Mouse (Mus musculus) kidney, embryonic 16.5 days (tissue): ENCODE data around the gene Iqgap2. TPM values are rescaled to one million over a fixed set of nuclear protein-coding genes. Genes with fewer than 3 reads are reported as not detected.

Source experiments
- ATAC-seq: fragments of 200-750 bp; cut with Nextera tagmentation; 2 replicates; pipeline ENCODE4 v1.8.0; 2017; ENCODE audit warnings: moderate TSS enrichment; ENCODE audit not compliant: low FRiP score, low TSS enrichment
- H3K27ac ChIP-seq: fragments of 300-500 bp; sonication (generic); 2 replicates; pipeline ENCODE4 v1.5.1; 2014; ENCODE audit warnings: low read length
- H3K27me3 ChIP-seq: fragments of 300-500 bp; sonication (generic); 2 replicates; pipeline ENCODE4 v1.6.1; 2014; ENCODE audit warnings: low read length, control low read depth, mixed read lengths; ENCODE audit not compliant: insufficient read depth
- H3K36me3 ChIP-seq: fragments of 300-500 bp; sonication (generic); 2 replicates; pipeline ENCODE4 v1.6.1; 2014; ENCODE audit warnings: low read length, control low read depth, mixed read lengths; ENCODE audit not compliant: insufficient read depth
- H3K4me1 ChIP-seq: fragments of 300-500 bp; sonication (generic); 2 replicates; pipeline ENCODE4 v1.6.1; 2014; ENCODE audit warnings: low read length, control low read depth, mixed read lengths; ENCODE audit not compliant: insufficient read depth
- H3K4me2 ChIP-seq: fragments of 300-500 bp; sonication (generic); replicated peaks from 2 replicates; pipeline ENCODE4 v1.6.1; 2014; ENCODE audit warnings: low read depth, low read length
- H3K4me3 ChIP-seq: fragments of 300-500 bp; sonication (generic); 2 replicates; pipeline ENCODE4 v1.5.1; 2014; ENCODE audit warnings: mild to moderate bottlenecking, low read length
- H3K9ac ChIP-seq: fragments of 300-500 bp; sonication (generic); replicated peaks from 2 replicates; pipeline ENCODE4 v1.6.1; 2014; ENCODE audit warnings: low read length
- H3K9me3 ChIP-seq: fragments of 300-500 bp; sonication (generic); 2 replicates; pipeline ENCODE4 v1.6.1; 2016; ENCODE audit warnings: low read length, control low read depth
- WGBS: fragments of 180-500 bp; shearing (Covaris S2); extraction: QIAGEN DNeasy Blood & Tissue Kit; methylation state at CpG from one replicate; pipeline ENCODE4 v1.1.7; 2014; 5-methylcytosine and 5-hydroxymethylcytosine counted together
- polyA plus RNA-seq: library from polyadenylated mRNA; unstranded; fragments of >200 nt; fragmentation: Nextera tagmentation; extraction: Ambion mirVana; gene quantifications from 2 replicates; pipeline ENCODE4 v1.2.1, GENCODE M21; 2015

Iqgap2 gene
- polyA plus RNA-seq, 1 experiment from 2014 or later, result 10.5 TPM

DNA sequence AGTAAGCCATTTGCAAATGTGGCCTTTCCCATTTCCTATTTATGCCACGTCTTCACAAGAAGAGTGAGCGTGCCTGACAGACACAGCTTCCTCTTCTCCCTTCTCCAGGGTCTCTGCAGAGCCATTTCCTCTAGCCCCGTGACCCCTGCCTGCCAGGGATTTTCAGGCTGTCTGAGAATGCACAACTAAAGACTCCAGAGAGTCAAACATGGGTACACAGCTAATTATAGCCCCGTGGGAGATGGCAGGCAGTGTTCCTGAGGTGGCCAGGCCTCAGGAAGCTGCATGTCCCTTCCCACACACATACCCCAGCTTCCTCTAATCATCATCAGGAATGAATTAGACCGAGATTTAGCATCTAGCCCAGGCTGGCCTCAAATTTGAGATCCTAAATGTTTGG, 252.8 kb downstream of the Iqgap2 start:
- Histone ChIP-seq H3K27me3 (no peaks in the 10 kb centered on the region), H3K4me2 (no peak overlapping the region), H3K4me3 (no peak overlapping the region), H3K9me3 (no peaks in the 10 kb centered on the region), H3K27ac (peak overlapping the region; percentile 67), H3K4me1 (peaks cover 40% of the 10 kb centered on the region), H3K36me3 (no peaks in the 10 kb centered on the region), H3K9ac (no peak overlapping the region)
- peak; percentile 40 for ATAC-seq
- WGBS, result 20% methylated on average over 5 of the region's 5 CpGs

DNA sequence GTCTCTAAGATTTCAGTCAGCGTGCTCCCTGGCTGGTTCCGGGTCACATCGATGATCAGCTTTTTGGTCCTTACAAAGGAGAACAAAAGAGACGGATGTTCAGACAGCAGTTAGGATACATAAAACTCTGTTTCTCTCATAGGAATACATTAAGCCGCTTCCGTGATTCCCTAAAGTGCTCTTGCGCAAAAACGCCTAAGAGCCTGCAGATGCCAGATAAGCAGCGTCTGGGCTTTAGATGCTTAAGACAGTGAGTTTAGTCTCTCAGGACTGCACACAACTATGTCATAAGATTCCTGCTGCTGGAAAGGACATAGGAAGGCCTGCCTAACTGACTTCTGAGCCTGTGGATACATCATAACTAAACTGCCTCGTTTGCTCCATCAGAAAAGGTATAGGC, 254.0 kb downstream of the Iqgap2 start:
- no peak overlapping the region for H3K4me3 ChIP-seq
- no peaks in the 10 kb centered on the region for H3K27me3 ChIP-seq
- peak overlapping the region; percentile 67; the same call in 1 of the 2 replicates for H3K27ac ChIP-seq
- no peaks in the 10 kb centered on the region for H3K9me3 ChIP-seq
- ATAC-seq, result no peak
- H3K4me2 ChIP-seq, result no peak overlapping the region
- peaks cover 36% of the 10 kb centered on the region for H3K4me1 ChIP-seq
- WGBS, result 84% methylated on average over 10 of the region's 10 CpGs
- H3K9ac ChIP-seq, result no peak overlapping the region
- H3K36me3 ChIP-seq, result no peaks in the 10 kb centered on the region

DNA sequence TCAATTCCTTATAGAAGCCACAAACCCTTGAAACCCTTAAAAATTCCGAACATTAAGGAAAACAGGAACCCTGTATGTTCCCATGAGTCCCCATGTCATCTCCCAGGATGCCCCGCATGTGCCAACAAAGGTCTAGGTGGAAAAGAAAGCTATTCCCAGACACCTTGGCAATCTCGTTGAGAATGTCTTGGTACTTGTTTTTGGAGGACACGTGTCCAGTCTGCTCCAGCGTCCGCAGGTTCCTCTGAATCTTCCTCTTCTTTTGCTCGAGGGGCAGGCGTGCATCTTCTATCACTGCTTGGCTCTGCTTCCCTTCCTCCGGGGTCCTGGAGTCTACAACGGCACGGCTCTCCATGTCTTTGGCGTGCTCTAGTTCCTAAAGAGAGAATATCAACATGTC, 256.4 kb downstream of the Iqgap2 start:
- 92% methylated on average over 12 of the region's 12 CpGs for WGBS
- ATAC-seq, result no peak
- no peak overlapping the region for H3K9ac ChIP-seq
- H3K4me3 ChIP-seq, result no peak overlapping the region
- H3K4me1 ChIP-seq, result peaks cover 26% of the 10 kb centered on the region
- no peaks in the 10 kb centered on the region for H3K27me3 ChIP-seq
- no peak overlapping the region for H3K27ac ChIP-seq
- no peaks in the 10 kb centered on the region for H3K9me3 ChIP-seq
- H3K36me3 ChIP-seq, result no peaks in the 10 kb centered on the region
- H3K4me2 ChIP-seq, result no peak overlapping the region

DNA sequence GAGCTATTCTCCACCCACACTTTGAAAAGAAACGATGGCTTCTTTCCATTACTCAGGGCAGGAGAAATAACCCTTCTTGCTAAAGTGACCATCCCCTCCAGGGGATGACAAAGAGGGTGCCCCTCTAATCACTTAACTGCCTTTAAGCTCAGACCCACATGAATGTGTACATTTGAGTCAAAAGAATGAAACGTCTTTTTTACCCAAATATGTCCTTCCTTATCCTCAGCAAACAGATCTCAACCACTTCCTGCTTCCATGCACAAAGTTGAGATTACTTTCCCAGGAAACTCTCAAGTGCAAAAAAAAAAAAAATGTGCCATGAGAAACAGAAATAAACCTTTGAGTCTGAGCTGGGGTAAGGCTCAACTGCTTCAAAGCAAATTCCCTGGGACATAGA, 257.3 kb downstream of the Iqgap2 start:
- no peak overlapping the region for H3K4me2 ChIP-seq
- H3K9ac ChIP-seq, result no peak overlapping the region
- H3K9me3 ChIP-seq, result no peaks in the 10 kb centered on the region
- H3K27ac ChIP-seq, result peak overlapping the region; percentile 44; the same call in 1 of the 2 replicates
- 27% methylated on average over 2 of the region's 2 CpGs for WGBS
- peaks cover 22% of the 10 kb centered on the region for H3K4me1 ChIP-seq
- no peak overlapping the region for H3K4me3 ChIP-seq
- ATAC-seq, result no peak
- H3K36me3 ChIP-seq, result no peaks in the 10 kb centered on the region
- H3K27me3 ChIP-seq, result no peaks in the 10 kb centered on the region

DNA sequence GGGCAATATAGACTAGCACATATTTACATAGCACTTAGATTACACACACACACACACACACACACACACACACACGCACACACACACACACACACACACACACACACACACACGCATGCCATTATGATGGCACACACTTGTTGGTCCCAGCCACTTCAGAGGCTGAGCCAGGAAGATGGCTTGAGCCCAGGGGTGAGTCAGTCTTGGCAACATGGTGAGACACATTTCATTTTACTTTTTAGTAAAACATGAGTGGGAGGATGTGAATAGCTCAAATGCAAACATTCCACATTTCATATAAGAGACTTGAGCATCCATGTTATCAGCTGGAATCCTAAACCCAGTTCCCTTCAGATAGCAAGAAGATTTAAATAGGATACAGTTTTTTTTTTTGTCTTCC, 258.3 kb downstream of the Iqgap2 start:
- 76% methylated on average over 2 of the region's 2 CpGs for WGBS
- H3K27ac ChIP-seq, result no peak overlapping the region
- no peak for ATAC-seq

DNA sequence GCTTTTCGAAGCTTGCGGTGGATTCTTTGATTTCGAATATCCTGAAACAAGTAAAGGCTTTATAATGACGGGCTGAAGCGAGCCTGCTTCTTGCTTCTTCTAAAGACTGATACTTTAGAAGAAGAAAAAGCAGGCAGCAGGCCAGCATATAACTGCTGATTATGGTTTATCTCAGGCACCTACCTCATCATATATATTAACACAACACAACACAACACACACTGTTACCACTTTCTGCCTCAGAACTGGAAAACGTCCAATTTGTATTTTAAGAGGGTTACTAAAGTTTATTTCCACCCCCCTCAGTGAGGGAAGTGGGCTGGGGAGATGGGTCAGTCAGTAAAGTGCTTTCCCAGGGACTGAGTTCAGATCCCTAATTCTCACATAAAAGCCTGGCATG, 259.6 kb downstream of the Iqgap2 start:
- no peak for ATAC-seq
- Histone ChIP-seq H3K4me1 (peaks cover 7% of the 10 kb centered on the region; the same call in 1 of the 2 replicates), H3K27me3 (no peaks in the 10 kb centered on the region), H3K4me2 (no peak overlapping the region), H3K9ac (no peak overlapping the region), H3K9me3 (no peaks in the 10 kb centered on the region), H3K36me3 (no peaks in the 10 kb centered on the region), H3K27ac (no peak overlapping the region), H3K4me3 (no peak overlapping the region)
- WGBS, result 94% methylated on average over 6 of the region's 6 CpGs

More for the DNA sequence above, 258.3 kb downstream of the Iqgap2 start:
- H3K9ac ChIP-seq, result no peak overlapping the region
- peaks cover 12% of the 10 kb centered on the region for H3K4me1 ChIP-seq
- H3K9me3 ChIP-seq, result no peaks in the 10 kb centered on the region
- no peak overlapping the region for H3K4me2 ChIP-seq
- no peaks in the 10 kb centered on the region for H3K36me3 ChIP-seq
- no peak overlapping the region for H3K4me3 ChIP-seq
- H3K27me3 ChIP-seq, result no peaks in the 10 kb centered on the region

DNA sequence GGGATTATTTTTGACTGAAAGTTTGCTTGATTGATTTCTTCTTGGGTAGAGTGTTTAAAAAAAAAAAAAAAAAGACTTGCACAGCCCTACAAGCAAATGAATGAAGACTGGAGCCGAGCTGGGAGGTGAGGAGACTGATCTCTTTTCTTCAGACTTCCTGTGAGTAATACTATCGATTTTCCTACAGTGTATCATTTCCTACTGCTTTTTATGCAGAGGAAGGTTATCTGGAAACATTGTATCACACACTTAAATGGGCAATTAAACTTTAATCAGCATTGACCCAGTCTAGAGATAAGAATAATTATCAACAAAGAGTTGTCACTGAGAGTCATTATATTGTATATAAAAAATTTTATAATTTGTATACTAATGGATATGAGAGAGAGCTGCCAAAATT, 261.0 kb downstream of the Iqgap2 start:
- WGBS, result 49% methylated on average over 2 of the region's 2 CpGs
- Histone ChIP-seq H3K4me3 (no peak overlapping the region), H3K27me3 (no peaks in the 10 kb centered on the region), H3K4me1 (peaks cover 10% of the 10 kb centered on the region; the same call in 1 of the 2 replicates), H3K9ac (no peak overlapping the region), H3K4me2 (no peak overlapping the region), H3K9me3 (no peaks in the 10 kb centered on the region), H3K36me3 (no peaks in the 10 kb centered on the region), H3K27ac (no peak overlapping the region)
- no peak for ATAC-seq

DNA sequence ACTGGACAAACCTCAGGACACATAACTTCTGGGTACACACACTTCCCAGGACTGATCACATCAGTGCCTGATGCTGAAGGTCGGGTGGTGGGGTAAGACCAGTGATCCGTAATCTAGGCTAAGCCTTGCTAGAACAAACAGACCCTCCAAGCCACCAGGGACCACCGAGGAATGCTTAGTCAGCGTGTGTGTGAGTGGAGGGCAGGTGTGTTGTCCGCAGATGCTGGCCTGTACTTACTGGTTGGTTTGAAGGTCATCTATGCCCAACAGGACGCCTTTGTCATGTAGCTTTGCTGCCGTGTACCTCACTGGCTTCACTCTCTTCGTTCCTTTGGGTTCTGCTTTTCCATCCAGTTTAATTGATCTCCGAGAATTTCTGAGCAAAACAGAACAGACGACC, 262.0 kb downstream of the Iqgap2 start:
- no peak overlapping the region for H3K4me3 ChIP-seq
- H3K27me3 ChIP-seq, result no peaks in the 10 kb centered on the region
- peaks cover 10% of the 10 kb centered on the region; the same call in 1 of the 2 replicates for H3K4me1 ChIP-seq
- WGBS, result 89% methylated on average over 10 of the region's 10 CpGs
- no peaks in the 10 kb centered on the region for H3K36me3 ChIP-seq
- H3K27ac ChIP-seq, result no peak overlapping the region
- H3K9me3 ChIP-seq, result no peaks in the 10 kb centered on the region
- H3K4me2 ChIP-seq, result no peak overlapping the region
- ATAC-seq, result no peak
- H3K9ac ChIP-seq, result no peak overlapping the region

DNA sequence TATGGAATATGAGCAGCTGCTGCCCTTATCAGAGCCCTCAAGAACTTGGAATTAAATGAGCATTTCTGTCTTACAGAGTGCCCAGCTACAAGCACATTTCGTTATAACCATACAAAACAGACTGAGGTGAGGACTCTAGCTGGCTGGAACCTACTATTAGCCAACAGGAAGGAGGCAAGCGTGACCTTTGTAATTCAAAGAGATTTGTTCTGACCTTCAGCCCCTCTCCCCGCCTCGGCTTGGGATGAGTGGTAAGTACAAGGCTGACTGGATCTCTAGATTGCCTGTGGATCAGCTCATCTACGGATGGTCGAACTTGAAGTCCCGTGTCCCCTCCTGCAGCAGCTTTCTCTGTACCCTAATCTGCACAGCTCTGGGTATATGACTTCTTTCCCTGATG, 265.0 kb downstream of the Iqgap2 start:
- no peak overlapping the region for H3K27ac ChIP-seq
- H3K4me1 ChIP-seq, result 0 out of 2 replicates have a peak, but pooled peaks cover 3% of the 10 kb centered on the region
- H3K4me3 ChIP-seq, result no peak overlapping the region
- no peak for ATAC-seq
- no peaks in the 10 kb centered on the region for H3K9me3 ChIP-seq
- no peak overlapping the region for H3K9ac ChIP-seq
- WGBS, result 57% methylated on average over 7 of the region's 7 CpGs
- H3K36me3 ChIP-seq, result no peaks in the 10 kb centered on the region
- no peak overlapping the region for H3K4me2 ChIP-seq
- no peaks in the 10 kb centered on the region for H3K27me3 ChIP-seq

DNA sequence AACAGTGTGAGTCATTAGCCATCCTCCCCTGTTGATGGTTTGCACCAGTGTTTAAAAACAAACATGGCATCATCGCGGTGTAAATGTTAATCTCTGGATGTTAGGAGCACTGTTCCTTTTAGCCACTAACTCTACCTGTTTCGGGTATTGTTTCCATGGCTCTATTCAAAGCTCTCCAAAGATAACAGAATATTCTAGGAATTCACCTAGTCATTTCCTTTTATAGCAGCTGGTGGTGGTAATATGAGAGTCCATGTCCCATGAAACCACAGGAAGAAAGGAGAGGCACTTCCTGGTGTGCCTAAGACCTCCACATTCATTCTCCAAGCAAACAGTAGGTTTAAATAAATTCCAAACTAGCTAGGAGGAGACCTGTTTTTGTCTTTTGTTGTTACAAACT, 268.7 kb downstream of the Iqgap2 start:
- Histone ChIP-seq H3K4me3 (no peak overlapping the region), H3K9ac (no peak overlapping the region), H3K4me1 (0 out of 2 replicates have a peak, but pooled peaks cover 8% of the 10 kb centered on the region), H3K27me3 (no peaks in the 10 kb centered on the region), H3K4me2 (no peak overlapping the region), H3K27ac (no peak overlapping the region), H3K36me3 (no peaks in the 10 kb centered on the region), H3K9me3 (no peaks in the 10 kb centered on the region)
- WGBS, result 77% methylated on average over 3 of the region's 3 CpGs
- ATAC-seq, result no peak
